Mouse (Mus musculus): ENCODE results near the gene Znrd1as. TPM values are rescaled to one million over a fixed set of nuclear protein-coding genes. Genes with fewer than 3 reads are reported as not detected.

Gene Znrd1as
- polyA plus RNA-seq, 1 experiment from 2014 or later = 9.9 TPM

GRCm38 (mm10) chr17:36992336-36993104 lies 34.1 kb downstream of the Znrd1as start:
- Histone ChIP-seq H3K4me3 (no peak overlapping the region), H3K36me3 (replicated peaks) (no peaks in the 10 kb centered on the region), H3K27me3 (ENCODE audit: poor library complexity, severe bottlenecking) (peaks cover 27% of the 10 kb centered on the region), H3K9me3 (no peaks in the 10 kb centered on the region), H3K4me1 (peaks cover 6% of the 10 kb centered on the region; the same call in 1 of the 2 replicates), H3K27ac (no peak overlapping the region)
- DNase-seq (ENCODE audit: extremely low spot score, low spot score) = no peak
- 86% methylated on average over 3 of the region's 3 CpGs for WGBS

- H3K27me3 ChIP-seq (ENCODE audit: poor library complexity, severe bottlenecking) = peaks cover 14% of the 10 kb centered on the region
Observed at GRCm38 (mm10) chr17:36993770-36994325, 35.5 kb downstream of the Znrd1as start.

GRCm38 (mm10) chr17:36994528-36994927 lies 36.1 kb downstream of the Znrd1as start:
- no peaks in the 10 kb centered on the region for H3K4me1 ChIP-seq
- no peaks in the 10 kb centered on the region for H3K36me3 ChIP-seq (replicated peaks)
- no peak overlapping the region for H3K4me3 ChIP-seq
- H3K27ac ChIP-seq = no peak overlapping the region
- 84% methylated on average over 2 of the region's 2 CpGs for WGBS
- DNase-seq (ENCODE audit: extremely low spot score, low spot score) = no peak
- H3K9me3 ChIP-seq = no peaks in the 10 kb centered on the region
- H3K27me3 ChIP-seq (ENCODE audit: poor library complexity, severe bottlenecking) = peaks cover 7% of the 10 kb centered on the region

More at GRCm38 (mm10) chr17:36993770-36994325, 35.5 kb downstream of the Znrd1as start:
- Histone ChIP-seq H3K4me1 (peaks cover under 1% of the 10 kb centered on the region; the same call in 1 of the 2 replicates), H3K4me3 (no peak overlapping the region), H3K36me3 (replicated peaks) (no peaks in the 10 kb centered on the region), H3K9me3 (no peaks in the 10 kb centered on the region), H3K27ac (no peak overlapping the region)
- WGBS = 85% methylated on average over 4 of the region's 4 CpGs
- DNase-seq (ENCODE audit: extremely low spot score, low spot score) = no peak

GRCm38 (mm10) chr17:36995448-36995847 lies 37.1 kb downstream of the Znrd1as start:
- Histone ChIP-seq H3K27me3 (ENCODE audit: poor library complexity, severe bottlenecking) (no peaks in the 10 kb centered on the region; the same call in 1 of the 2 replicates), H3K27ac (no peak overlapping the region), H3K9me3 (no peaks in the 10 kb centered on the region), H3K4me3 (no peak overlapping the region), H3K36me3 (replicated peaks) (no peaks in the 10 kb centered on the region), H3K4me1 (no peaks in the 10 kb centered on the region)
- DNase-seq (ENCODE audit: extremely low spot score, low spot score) = no peak
- 47% methylated on average over 3 of the region's 3 CpGs for WGBS

- 0 out of 2 replicates have a peak, but pooled peaks cover 5% of the 10 kb centered on the region for H3K4me1 ChIP-seq
- no peaks in the 10 kb centered on the region for H3K36me3 ChIP-seq (replicated peaks)
- no peak overlapping the region for H3K27ac ChIP-seq
- H3K27me3 ChIP-seq (ENCODE audit: poor library complexity, severe bottlenecking) = no peaks in the 10 kb centered on the region
- 32% methylated on average over 7 of the region's 7 CpGs for WGBS
- H3K9me3 ChIP-seq = no peaks in the 10 kb centered on the region
- no peak overlapping the region for H3K4me3 ChIP-seq
- peak; percentile 78 for DNase-seq (ENCODE audit: extremely low spot score, low spot score)
Observed at GRCm38 (mm10) chr17:36997033-36997735, 38.8 kb downstream of the Znrd1as start.

GRCm38 (mm10) chr17:36998477-36998876 lies 40.1 kb downstream of the Znrd1as start:
- no peaks in the 10 kb centered on the region for H3K9me3 ChIP-seq
- H3K36me3 ChIP-seq (replicated peaks) = no peaks in the 10 kb centered on the region
- no peaks in the 10 kb centered on the region for H3K27me3 ChIP-seq (ENCODE audit: poor library complexity, severe bottlenecking)
- H3K27ac ChIP-seq = no peak overlapping the region
- H3K4me3 ChIP-seq = no peak overlapping the region
- H3K4me1 ChIP-seq = peaks cover 16% of the 10 kb centered on the region
- no peak for DNase-seq (ENCODE audit: extremely low spot score, low spot score)
- WGBS = 83% methylated on average over 2 of the region's 2 CpGs

- H3K36me3 ChIP-seq (replicated peaks) = peaks cover 16% of the 10 kb centered on the region
Observed at GRCm38 (mm10) chr17:37000863-37001262, 42.5 kb downstream of the Znrd1as start, which contains the start of gene Zfp57. Gene Zfp57, plus strand, starts transcription at chr17:37001163.

GRCm38 (mm10) chr17:37002364-37003330 lies 44.3 kb downstream of the Znrd1as start:
- under 1% methylated on average over 49 of the region's 49 CpGs for WGBS
- peak; percentile 73 for DNase-seq (ENCODE audit: extremely low spot score, low spot score)
- H3K9me3 ChIP-seq = no peaks in the 10 kb centered on the region
- peaks cover 23% of the 10 kb centered on the region for H3K4me1 ChIP-seq
- peaks cover 34% of the 10 kb centered on the region for H3K36me3 ChIP-seq (replicated peaks)
- peak overlapping the region; percentile 97 for H3K27ac ChIP-seq
- no peaks in the 10 kb centered on the region for H3K27me3 ChIP-seq (ENCODE audit: poor library complexity, severe bottlenecking)
- H3K4me3 ChIP-seq = peak overlapping the region; percentile 80

More at GRCm38 (mm10) chr17:37000863-37001262, 42.5 kb downstream of the Znrd1as start, which contains the start of gene Zfp57:
- no peak for DNase-seq (ENCODE audit: extremely low spot score, low spot score)
- 94% methylated on average over 7 of the region's 7 CpGs for WGBS
- Histone ChIP-seq H3K4me3 (peak within 1 kb of the TSS; percentile 80), H3K9me3 (no peaks in the 10 kb centered on the region), H3K4me1 (peaks cover 23% of the 10 kb centered on the region), H3K27me3 (ENCODE audit: poor library complexity, severe bottlenecking) (no peaks in the 10 kb centered on the region), H3K27ac (peak within 1 kb of the TSS; percentile 97)

- Histone ChIP-seq H3K27ac (peak overlapping the region; percentile 97), H3K27me3 (ENCODE audit: poor library complexity, severe bottlenecking) (no peaks in the 10 kb centered on the region), H3K36me3 (replicated peaks) (peaks cover 41% of the 10 kb centered on the region), H3K4me1 (peaks cover 23% of the 10 kb centered on the region), H3K4me3 (peak overlapping the region; percentile 80), H3K9me3 (no peaks in the 10 kb centered on the region)
- DNase-seq (ENCODE audit: extremely low spot score, low spot score) = no peak
- 60% methylated on average over 4 of the region's 4 CpGs for WGBS
Observed at GRCm38 (mm10) chr17:37003366-37003765, 45.0 kb downstream of the Znrd1as start.

GRCm38 (mm10) chr17:37008161-37008560 lies 49.8 kb downstream of the Znrd1as start:
- 92% methylated on average over 6 of the region's 6 CpGs for WGBS
- peaks cover 81% of the 10 kb centered on the region for H3K36me3 ChIP-seq (replicated peaks)
- H3K4me3 ChIP-seq = no peak overlapping the region

GRCm38 (mm10) chr17:37009460-37010042 lies 51.2 kb downstream of the Znrd1as start:
- H3K4me3 ChIP-seq = no peak overlapping the region
- WGBS = 93% methylated on average over 17 of the region's 17 CpGs
- no peaks in the 10 kb centered on the region for H3K9me3 ChIP-seq
- no peak for DNase-seq (ENCODE audit: extremely low spot score, low spot score)
- no peaks in the 10 kb centered on the region for H3K4me1 ChIP-seq
- H3K27ac ChIP-seq = no peak overlapping the region
- peaks cover 78% of the 10 kb centered on the region for H3K36me3 ChIP-seq (replicated peaks)
- H3K27me3 ChIP-seq (ENCODE audit: poor library complexity, severe bottlenecking) = no peaks in the 10 kb centered on the region

More at GRCm38 (mm10) chr17:37008161-37008560, 49.8 kb downstream of the Znrd1as start:
- no peak overlapping the region for H3K27ac ChIP-seq
- H3K4me1 ChIP-seq = peaks cover 10% of the 10 kb centered on the region
- no peak for DNase-seq (ENCODE audit: extremely low spot score, low spot score)
- H3K9me3 ChIP-seq = no peaks in the 10 kb centered on the region
- H3K27me3 ChIP-seq (ENCODE audit: poor library complexity, severe bottlenecking) = no peaks in the 10 kb centered on the region

Measured in forebrain, embryonic 10.5 days (tissue).